Mouse (Mus musculus) stomach, postnatal 0 days (tissue): ENCODE measurements around the gene Evc. TPM values are rescaled to one million over a fixed set of nuclear protein-coding genes. Genes with fewer than 3 reads are reported as not detected.

Experiments
- ATAC-seq: fragments of 200-750 bp; cut with Nextera tagmentation; 2 replicates; pipeline ENCODE4 v1.8.0; 2017; ENCODE audit not compliant: low FRiP score, low TSS enrichment
- DNase-seq: peaks from one replicate; pipeline ENCODE4 v3.0.0-alpha.2; 2016; ENCODE audit warnings: low spot score
- H3K27ac ChIP-seq: fragments of 300-500 bp; sonication (generic); replicated peaks from 2 replicates; pipeline ENCODE4 v1.5.1; 2014; ENCODE audit warnings: mild to moderate bottlenecking, control low read depth
- H3K27me3 ChIP-seq: fragments of 300-500 bp; sonication (generic); 2 replicates; pipeline ENCODE4 v1.6.1; 2014; ENCODE audit warnings: low read length; ENCODE audit not compliant: control insufficient read depth, insufficient read depth
- H3K36me3 ChIP-seq: fragments of 300-500 bp; sonication (generic); 2 replicates; pipeline ENCODE4 v1.6.1; 2014; ENCODE audit warnings: low read length, mixed read lengths; ENCODE audit not compliant: control insufficient read depth, insufficient read depth
- H3K4me1 ChIP-seq: fragments of 300-500 bp; sonication (generic); replicated peaks from 2 replicates; pipeline ENCODE4 v1.6.1; 2014; ENCODE audit warnings: antibody characterized with exemption; ENCODE audit not compliant: control insufficient read depth, insufficient read depth
- H3K4me2 ChIP-seq: fragments of 300-500 bp; sonication (generic); replicated peaks from 2 replicates; pipeline ENCODE4 v1.6.1; 2014; ENCODE audit warnings: low read depth, mild to moderate bottlenecking, control low read depth, moderate library complexity
- H3K4me3 ChIP-seq: fragments of 300-500 bp; sonication (generic); 2 replicates; pipeline ENCODE4 v1.5.1; 2014; ENCODE audit warnings: low read depth, low read length, control low read depth
- H3K9ac ChIP-seq: fragments of 300-500 bp; sonication (generic); 2 replicates; pipeline ENCODE4 v1.6.1; 2014; ENCODE audit warnings: mild to moderate bottlenecking, low read length, control low read depth, mixed read lengths
- H3K9me3 ChIP-seq: fragments of 300-500 bp; sonication (generic); 2 replicates; pipeline ENCODE4 v1.6.1; 2016; ENCODE audit warnings: low read length; ENCODE audit not compliant: control insufficient read depth
- CTCF ChIP-seq: IDR thresholded peaks from 2 replicates; pipeline ENCODE4 v1.5.1; 2016; ENCODE audit warnings: antibody characterized with exemption, low read depth, mild to moderate bottlenecking, moderate library complexity
- EP300 ChIP-seq: optimal IDR thresholded peaks from 2 replicates; pipeline ENCODE3; 2016; ENCODE audit warnings: antibody characterized with exemption
- WGBS: fragments of 180-500 bp; shearing (Covaris S2); extraction: QIAGEN DNeasy Blood & Tissue Kit; methylation state at CpG from one replicate; pipeline ENCODE4 v1.1.7; 2014; 5-methylcytosine and 5-hydroxymethylcytosine counted together
- polyA plus RNA-seq: library from polyadenylated mRNA; unstranded; fragments of >200 nt; fragmentation: Nextera tagmentation; extraction: Ambion mirVana; gene quantifications from 2 replicates; pipeline ENCODE4 v1.2.1, GENCODE M21; 2015

Gene Evc
- polyA plus RNA-seq, 1 experiment from 2014 or later: 3.8 TPM

- H3K4me1 ChIP-seq: peaks cover 5% of the 10 kb centered on the region
- H3K9ac ChIP-seq: peak within 1 kb of the TSS; percentile 71
- DNase-seq (peak; percentile 60), ATAC-seq (peak; percentile 73; the same call in 1 of the 2 replicates)
- TF ChIP-seq EP300 (no peak), CTCF (peak; percentile 53)
- H3K27ac ChIP-seq: peak within 1 kb of the TSS; percentile 63; the same call in 1 of the 2 replicates
- 0 out of 2 replicates have a peak, but pooled peaks cover 2% of the 10 kb centered on the region for H3K27me3 ChIP-seq
- H3K4me3 ChIP-seq: peak within 1 kb of the TSS; percentile 65
- no peaks in the 10 kb centered on the region for H3K36me3 ChIP-seq
- H3K4me2 ChIP-seq: peak within 1 kb of the TSS; percentile 65
- WGBS: 0% methylated on average over 27 of the region's 27 CpGs
- H3K9me3 ChIP-seq: no peaks in the 10 kb centered on the region
Measured at GRCm38 (mm10) chr5:37338288-37338687, 1.6 kb upstream of the Evc start, which contains the start of gene Evc2. Evc2 (plus strand) TSS chr5:37338499.

GRCm38 (mm10) chr5:37337696-37338095 is 1.0 kb upstream of the Evc start:
- peak overlapping the region; percentile 71 for H3K9ac ChIP-seq
- TF ChIP-seq CTCF (no peak), EP300 (no peak)
- no peak for DNase-seq
- H3K27me3 ChIP-seq: 0 out of 2 replicates have a peak, but pooled peaks cover 2% of the 10 kb centered on the region
- H3K36me3 ChIP-seq: no peaks in the 10 kb centered on the region
- H3K4me3 ChIP-seq: peak overlapping the region; percentile 65
- ATAC-seq: no peak
- peaks cover 5% of the 10 kb centered on the region for H3K4me1 ChIP-seq
- H3K27ac ChIP-seq: peak overlapping the region; percentile 63; the same call in 1 of the 2 replicates
- no peaks in the 10 kb centered on the region for H3K9me3 ChIP-seq
- 61% methylated on average over 3 of the region's 3 CpGs for WGBS
- peak overlapping the region; percentile 65 for H3K4me2 ChIP-seq

GRCm38 (mm10) chr5:37335061-37335460 is 1.6 kb downstream of the Evc start:
- WGBS: 58% methylated on average over 3 of the region's 3 CpGs
- Histone ChIP-seq H3K27ac (no peak overlapping the region), H3K4me1 (peaks cover 5% of the 10 kb centered on the region), H3K27me3 (0 out of 2 replicates have a peak, but pooled peaks cover 2% of the 10 kb centered on the region), H3K4me2 (no peak overlapping the region), H3K4me3 (no peak overlapping the region), H3K9me3 (no peaks in the 10 kb centered on the region), H3K9ac (no peak overlapping the region), H3K36me3 (no peaks in the 10 kb centered on the region)
- no peak for ATAC-seq
- DNase-seq: no peak
- TF ChIP-seq EP300: no peak
- no peak for TF ChIP-seq CTCF

GRCm38 (mm10) chr5:37332066-37332465 is 4.6 kb downstream of the Evc start:
- Histone ChIP-seq H3K4me3 (no peak overlapping the region), H3K36me3 (no peaks in the 10 kb centered on the region), H3K27me3 (0 out of 2 replicates have a peak, but pooled peaks cover 2% of the 10 kb centered on the region), H3K4me2 (no peak overlapping the region), H3K27ac (no peak overlapping the region), H3K9ac (no peak overlapping the region), H3K9me3 (no peaks in the 10 kb centered on the region), H3K4me1 (no peaks in the 10 kb centered on the region)
- ATAC-seq: no peak
- WGBS: 70% methylated on average over 4 of the region's 4 CpGs
- DNase-seq: no peak
- no peak for TF ChIP-seq CTCF
- TF ChIP-seq EP300: no peak

- TF ChIP-seq EP300 (no peak), CTCF (no peak)
- ATAC-seq: no peak
- no peaks in the 10 kb centered on the region for H3K27me3 ChIP-seq
- no peaks in the 10 kb centered on the region for H3K9me3 ChIP-seq
- no peak overlapping the region for H3K4me3 ChIP-seq
- H3K4me2 ChIP-seq: no peak overlapping the region
- 90% methylated on average over 2 of the region's 2 CpGs for WGBS
- H3K36me3 ChIP-seq: no peaks in the 10 kb centered on the region
- H3K9ac ChIP-seq: no peak overlapping the region
- no peak for DNase-seq
- no peak overlapping the region for H3K27ac ChIP-seq
- H3K4me1 ChIP-seq: no peaks in the 10 kb centered on the region
Measured at GRCm38 (mm10) chr5:37331133-37331505, 5.6 kb downstream of the Evc start.

GRCm38 (mm10) chr5:37330449-37331132 is 6.1 kb downstream of the Evc start:
- Histone ChIP-seq H3K9ac (no peak overlapping the region), H3K9me3 (no peaks in the 10 kb centered on the region), H3K4me1 (no peaks in the 10 kb centered on the region), H3K27ac (no peak overlapping the region), H3K36me3 (no peaks in the 10 kb centered on the region), H3K4me3 (no peak overlapping the region), H3K4me2 (no peak overlapping the region), H3K27me3 (no peaks in the 10 kb centered on the region)
- TF ChIP-seq CTCF (no peak), EP300 (no peak)
- no peak for ATAC-seq
- 74% methylated on average over 8 of the region's 8 CpGs for WGBS
- DNase-seq: no peak
